Mouse (Mus musculus) ovary, postnatal 14 days (tissue): Measurements from ENCODE around the gene Mrto4.

Source experiments
- DNase-seq: peaks from one replicate; pipeline ENCODE4 v3.0.0; 2022; ENCODE audit warnings: low spot score

Mrto4 gene

GRCm38 (mm10) chr4:139340835-139341234, 11.5 kb downstream of the Mrto4 start:
- DNase-seq = no peak

GRCm38 (mm10) chr4:139338145-139338544, 14.2 kb downstream of the Mrto4 start:
- DNase-seq = no peak

GRCm38 (mm10) chr4:139336822-139337483, 15.4 kb downstream of the Mrto4 start:
- DNase-seq = peak; percentile 73

- no peak for DNase-seq
Observed at GRCm38 (mm10) chr4:139335507-139335906, 16.9 kb downstream of the Mrto4 start.

- no peak for DNase-seq
Observed at GRCm38 (mm10) chr4:139334631-139335295, 17.6 kb downstream of the Mrto4 start.

- DNase-seq = peak; percentile 64
Observed at GRCm38 (mm10) chr4:139330605-139331004, 21.8 kb downstream of the Mrto4 start.

- DNase-seq = no peak
Observed at GRCm38 (mm10) chr4:139319740-139320139, 32.6 kb downstream of the Mrto4 start.

- DNase-seq = no peak
Observed at GRCm38 (mm10) chr4:139318449-139318848, 33.9 kb downstream of the Mrto4 start.

- no peak for DNase-seq
Observed at GRCm38 (mm10) chr4:139312632-139313031, 39.7 kb downstream of the Mrto4 start.

GRCm38 (mm10) chr4:139311707-139312106, 40.7 kb downstream of the Mrto4 start:
- no peak for DNase-seq

- DNase-seq = no peak
Observed at GRCm38 (mm10) chr4:139310899-139311701, 41.3 kb downstream of the Mrto4 start.

- DNase-seq = peak; percentile 99
Observed at GRCm38 (mm10) chr4:139310171-139310898, 42.0 kb downstream of the Mrto4 start, which contains the start of the genes Pqlc2 and Akr7a5. Pqlc2 (minus strand) TSS chr4:139310708. Akr7a5 (plus strand) TSS chr4:139310744.

- DNase-seq = no peak
Observed at GRCm38 (mm10) chr4:139309651-139310050, 42.7 kb downstream of the Mrto4 start.

GRCm38 (mm10) chr4:139307916-139308315, 44.5 kb downstream of the Mrto4 start:
- DNase-seq = no peak

- DNase-seq = no peak
Observed at GRCm38 (mm10) chr4:139305521-139305920, 46.9 kb downstream of the Mrto4 start.

- no peak for DNase-seq
Observed at GRCm38 (mm10) chr4:139302241-139302640, 50.1 kb downstream of the Mrto4 start.

GRCm38 (mm10) chr4:139301780-139302179, 50.6 kb downstream of the Mrto4 start:
- DNase-seq = no peak

GRCm38 (mm10) chr4:139298671-139299366, 53.6 kb downstream of the Mrto4 start:
- DNase-seq = no peak

GRCm38 (mm10) chr4:139297566-139297965, 54.8 kb downstream of the Mrto4 start:
- DNase-seq = no peak
